Mouse (Mus musculus) kidney, postnatal 14 days (tissue): ENCODE measurements at regions not wholly inside any gene's neighbourhood (a gene's known extent, or its start where the extent isn't known, plus 50 kb on each side); places are given as distances from the start of the nearest gene placed in this dataset.
A peak's percentile ranks its signal among the peaks of the same experiment; 100 is the strongest.
"Not testable (repeated sequence)": the region's sequence is repeated elsewhere in the genome, so short reads cannot be mapped to it uniquely, and the experiment has no call there.

Experiments used
- DNase-seq: peaks from one replicate; pipeline ENCODE4 v3.0.0; 2022; ENCODE audit warnings: mixed read lengths

DNA sequence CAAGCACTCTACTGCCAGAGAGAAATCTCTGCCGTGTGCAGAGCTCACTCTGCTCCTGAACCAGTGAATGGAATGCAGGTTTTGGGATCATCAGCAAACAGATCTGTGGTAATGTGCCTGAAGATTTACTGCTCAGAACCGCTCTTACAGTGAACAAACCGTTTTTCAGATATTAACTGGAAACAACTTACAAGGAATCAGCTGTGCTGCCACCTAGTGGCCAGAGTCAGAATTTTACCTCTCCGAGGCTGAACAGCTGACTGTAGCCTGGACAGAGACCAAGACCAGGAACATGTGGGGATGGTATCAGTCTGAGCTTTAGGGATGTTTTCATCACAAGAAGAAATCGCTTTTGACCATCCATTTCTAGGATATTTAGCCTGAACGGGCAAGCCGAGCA is 65.3 kb downstream of the Gm15023 start:
- DNase-seq, result peak; percentile 16

DNA sequence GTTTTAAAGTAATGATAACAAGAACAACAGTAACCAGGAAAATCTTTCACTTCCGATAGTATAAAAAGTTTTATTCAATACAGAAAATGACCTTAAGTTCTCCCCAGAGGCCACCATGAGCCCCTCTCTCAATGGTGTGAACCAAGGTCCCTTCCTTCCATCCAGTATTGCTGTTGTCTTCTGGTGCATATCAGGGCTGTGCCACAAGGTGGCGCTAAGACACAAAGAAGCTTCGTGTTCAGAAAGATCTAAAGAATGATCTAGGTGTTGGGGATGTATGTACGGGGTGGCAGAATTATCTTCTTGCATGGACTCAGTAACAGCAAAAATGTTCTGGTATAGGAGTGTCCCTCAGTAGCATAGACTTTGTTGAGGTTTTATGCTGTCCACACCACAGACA is 66.6 kb downstream of the Gm15023 start:
- peak; percentile 20 for DNase-seq

DNA sequence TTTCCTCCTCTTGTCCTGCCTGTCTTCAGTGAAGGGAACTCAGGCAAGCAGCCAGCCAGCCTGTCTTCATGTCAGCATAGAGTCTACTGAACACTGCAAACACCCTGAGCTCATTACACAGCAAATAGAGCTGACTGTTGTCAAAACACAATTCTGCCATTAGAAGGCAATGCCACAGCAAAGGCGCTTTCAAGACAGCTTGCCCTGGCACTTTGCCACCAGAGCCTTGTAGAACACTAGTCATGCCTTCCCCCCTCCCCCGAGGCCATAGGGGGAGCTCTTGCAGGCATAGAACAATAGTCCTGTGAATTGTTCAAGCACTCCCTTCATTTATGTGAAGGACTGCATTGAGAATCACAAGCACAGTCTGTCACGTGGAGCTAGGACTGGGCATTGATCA is 75.8 kb downstream of the Gm15023 start:
- peak; percentile 1 for DNase-seq

DNA sequence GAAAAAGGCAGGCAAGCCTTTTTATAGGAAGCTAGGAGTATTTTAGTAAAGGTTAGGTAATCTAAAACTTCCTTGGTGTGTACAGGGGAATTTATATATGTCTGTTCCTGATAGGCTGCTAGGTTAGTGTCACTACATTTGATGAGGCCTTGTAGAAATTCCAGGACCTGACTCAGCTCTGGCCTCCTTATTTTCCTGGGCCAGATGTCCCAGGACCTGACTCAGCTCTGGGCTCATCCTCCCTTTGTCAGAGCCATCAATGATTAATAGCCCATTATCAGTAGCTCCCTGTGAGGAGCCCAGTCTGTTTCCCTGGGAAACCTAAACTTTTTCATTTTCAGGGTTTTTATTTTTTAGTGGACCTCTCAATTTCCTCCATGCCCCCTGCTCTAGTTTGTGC is 79.3 kb downstream of the Gm15023 start:
- no peak for DNase-seq

DNA sequence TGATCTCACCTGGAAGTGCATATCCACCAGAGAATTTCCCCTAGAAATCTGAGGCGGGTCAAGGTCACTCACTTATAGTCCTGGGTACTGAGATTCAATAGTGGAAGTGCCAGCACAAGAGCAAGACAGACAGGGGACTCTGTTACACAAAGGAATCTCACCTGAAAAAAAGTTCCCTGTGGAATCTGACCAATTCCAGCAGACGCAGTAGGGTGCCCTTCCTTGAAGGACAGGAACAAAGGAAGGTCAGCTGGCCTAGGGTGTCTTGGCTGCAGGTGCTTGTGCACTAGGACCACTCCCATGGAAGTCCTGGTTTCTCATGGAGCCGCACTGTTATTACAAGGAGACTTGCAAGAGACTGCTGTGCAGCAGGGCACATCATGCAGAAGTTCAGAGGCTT is 81.2 kb downstream of the Gm15023 start:
- no peak for DNase-seq

DNA sequence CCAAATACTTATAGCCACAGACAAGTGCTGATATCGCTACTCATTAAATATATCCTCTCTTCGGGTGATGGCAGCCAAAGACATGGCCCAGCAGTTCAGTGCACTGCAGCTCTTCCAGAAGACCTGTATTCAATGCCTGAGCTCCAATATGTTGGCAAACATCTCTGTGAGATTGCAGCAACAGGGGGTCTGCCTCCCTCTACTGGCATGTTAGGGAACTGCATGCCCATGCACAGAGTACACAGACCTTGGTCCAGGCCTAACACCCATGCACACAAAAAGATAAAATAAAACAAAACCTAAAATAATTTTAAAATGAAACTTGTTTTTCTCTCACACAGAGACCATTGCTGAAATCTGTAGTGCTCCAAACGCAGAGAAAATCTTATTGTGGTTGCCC is 82.1 kb upstream of the Zmat1 start:
- peak; percentile 49 for DNase-seq

DNA sequence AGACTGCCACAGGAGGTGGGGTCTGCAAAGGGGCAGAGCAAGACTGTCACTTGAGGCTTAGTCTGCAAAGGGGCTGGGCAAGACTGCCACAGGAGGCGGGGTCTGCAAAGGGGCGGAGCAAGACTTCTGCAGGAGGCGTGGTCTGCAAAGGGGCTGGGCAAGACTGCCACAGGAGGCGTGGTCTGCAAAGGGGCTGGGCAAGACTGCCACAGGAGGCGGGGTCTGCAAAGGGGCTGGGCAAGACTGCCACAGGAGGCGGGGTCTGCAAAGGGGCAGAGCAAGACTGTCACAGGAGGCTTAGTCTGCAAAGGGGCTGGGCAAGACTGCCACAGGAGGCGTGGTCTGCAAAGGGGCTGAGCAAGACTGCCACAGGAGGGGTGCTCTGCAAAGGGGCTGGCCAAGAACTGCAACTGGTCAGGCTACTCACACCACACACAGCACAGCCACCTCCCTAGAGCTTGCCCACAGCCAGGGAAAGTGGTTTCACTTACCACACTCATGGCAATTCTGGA is 78.1 kb upstream of the Zmat1 start:
- DNase-seq, result peak; percentile 40

DNA sequence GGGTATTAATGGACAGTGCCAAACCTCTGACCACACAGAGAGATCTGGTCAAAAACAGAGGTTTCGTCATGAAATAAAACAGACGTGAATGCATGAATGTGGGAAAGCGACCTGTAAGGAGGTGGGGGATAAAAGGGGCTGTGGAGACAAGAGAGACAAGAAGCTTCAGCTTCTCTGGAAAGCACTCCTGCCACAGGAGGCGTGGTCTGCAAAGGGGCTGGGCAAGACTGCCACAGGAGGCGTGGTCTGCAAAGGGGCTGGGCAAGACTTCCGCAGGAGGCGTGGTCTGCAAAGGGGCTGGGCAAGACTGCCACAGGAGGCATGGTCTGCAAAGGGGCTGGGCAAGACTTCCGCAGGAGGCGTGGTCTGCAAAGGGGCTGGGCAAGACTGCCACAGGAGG is 77.6 kb upstream of the Zmat1 start:
- peak; percentile 12 for DNase-seq

DNA sequence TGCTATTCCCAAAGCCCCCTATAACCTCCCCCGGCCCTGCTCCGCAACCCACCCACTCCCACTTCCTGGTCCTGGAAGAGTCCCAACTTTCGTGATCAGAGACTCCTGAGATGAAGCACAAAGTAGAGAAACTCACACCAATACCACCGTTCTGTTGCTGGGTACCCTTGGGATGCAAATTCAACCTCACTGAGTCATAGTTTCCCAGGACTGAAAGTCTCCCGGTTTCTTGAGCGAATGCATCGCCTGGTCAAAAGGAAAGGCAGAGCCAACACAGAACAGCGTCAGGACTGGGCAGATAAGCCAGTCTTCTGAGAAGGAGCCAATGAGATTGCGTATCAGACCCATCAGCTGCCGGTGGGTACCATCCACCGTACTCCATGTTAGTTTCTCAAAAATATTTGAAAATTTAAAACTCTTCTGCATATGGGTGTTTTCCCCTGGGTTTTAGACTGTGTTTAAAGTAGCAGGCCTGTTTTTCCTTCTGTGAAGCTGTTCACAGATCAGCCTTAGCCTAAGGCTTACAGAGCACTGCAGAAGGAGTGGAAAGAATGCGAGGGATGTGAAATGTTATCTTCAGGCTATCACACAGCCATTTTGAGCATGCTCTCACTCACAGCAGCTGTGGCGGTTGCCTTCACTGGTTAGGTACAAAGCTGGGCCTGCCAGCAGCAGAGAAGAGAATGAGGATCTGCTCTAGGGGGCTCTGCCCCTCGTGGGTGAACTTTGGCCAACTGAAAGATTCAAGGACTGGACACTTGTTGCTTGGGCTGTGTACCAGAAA is 77.0 kb upstream of the Zmat1 start:
- not testable (repeated sequence) for DNase-seq

DNA sequence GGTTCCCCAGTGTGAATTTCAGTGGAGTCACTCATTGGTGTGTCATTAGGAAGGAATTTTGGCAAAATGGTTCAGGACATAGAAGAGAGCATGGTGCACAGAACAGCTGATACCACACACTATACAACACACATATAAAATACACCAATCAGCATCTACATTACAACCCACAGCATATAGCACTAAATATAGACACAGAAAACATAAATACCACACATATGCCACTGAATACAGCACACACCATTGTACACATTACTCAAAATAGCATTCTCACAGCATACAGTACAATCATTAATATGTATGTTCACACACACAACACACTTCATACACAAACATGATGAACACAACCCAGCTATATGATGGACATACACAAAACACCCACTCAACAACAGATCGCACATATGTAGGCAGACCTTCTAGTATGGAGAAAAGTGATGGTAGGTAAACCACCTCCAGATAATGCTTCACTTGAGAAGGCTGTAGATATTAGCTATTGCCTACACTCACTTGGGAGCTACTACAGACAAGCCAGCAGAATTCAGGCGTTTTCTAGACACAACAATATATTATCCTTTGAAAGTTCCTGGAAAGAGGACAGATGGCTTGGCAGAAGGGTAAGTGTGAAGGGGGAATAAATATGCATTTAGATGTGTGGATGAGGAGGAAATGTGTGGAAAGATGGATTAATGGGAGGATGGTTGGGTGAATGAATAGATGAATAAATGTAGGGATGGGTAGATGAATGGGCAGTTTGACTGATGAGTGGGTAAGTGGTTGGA is 71.6 kb upstream of the Zmat1 start:
- DNase-seq, result no peak

DNA sequence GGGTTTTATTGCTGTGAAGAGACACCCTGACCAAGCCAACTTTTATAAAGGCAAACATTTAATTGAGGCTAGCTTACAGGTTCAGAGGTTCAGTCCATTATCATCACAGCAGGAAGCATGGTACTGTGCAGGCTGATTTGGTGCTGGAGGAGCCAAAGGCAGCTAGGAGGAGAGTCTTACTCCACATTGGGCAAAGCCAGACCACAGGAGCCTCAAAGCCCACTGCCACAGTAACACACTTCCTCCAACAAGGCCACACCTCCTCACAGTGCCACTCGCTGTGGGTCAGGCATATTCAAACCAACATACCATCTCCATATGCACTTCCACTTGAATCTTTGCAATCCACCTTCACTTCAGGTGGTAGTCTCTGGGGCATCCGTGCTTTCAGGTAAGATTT is 70.4 kb upstream of the Zmat1 start:
- no peak for DNase-seq

DNA sequence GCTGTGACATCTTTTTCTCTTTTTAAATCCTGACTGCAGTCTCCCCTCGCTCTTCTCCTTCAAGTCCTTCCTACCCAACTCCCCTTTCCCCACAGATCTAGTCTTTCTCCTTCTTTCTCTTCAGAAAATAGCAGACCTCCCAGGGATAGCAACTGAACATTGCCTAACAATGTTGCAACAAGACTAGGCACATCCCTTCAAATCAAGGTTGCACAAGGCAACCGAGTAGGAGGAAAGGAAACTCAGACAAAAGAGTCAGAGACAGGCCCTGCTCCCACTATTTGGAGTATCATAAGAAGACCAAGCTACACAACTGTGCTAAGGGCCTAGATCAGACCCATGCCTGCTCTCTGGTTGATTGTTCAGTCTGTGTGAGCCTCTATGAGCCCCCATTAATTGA is 66.9 kb upstream of the Zmat1 start:
- DNase-seq, result no peak

DNA sequence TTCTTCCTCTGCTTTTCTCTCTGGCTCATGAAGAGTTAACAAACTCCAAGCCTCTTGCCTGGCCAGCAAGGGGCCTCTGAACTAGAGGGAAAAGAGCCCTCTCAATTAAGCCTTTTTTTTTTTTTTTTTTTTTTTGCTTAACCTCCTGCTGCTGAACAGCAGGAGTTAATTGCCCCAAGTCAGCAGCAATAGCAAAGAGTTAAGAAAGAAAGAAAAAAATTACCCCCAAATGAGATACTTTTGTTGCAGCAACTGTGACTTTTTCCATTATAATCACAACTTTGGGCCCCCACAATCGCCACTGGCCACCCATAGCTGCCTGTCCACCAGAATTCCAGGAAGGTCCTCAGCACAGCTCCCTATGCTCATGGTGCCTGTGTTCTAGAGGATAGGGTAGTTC is 60.4 kb upstream of the Zmat1 start:
- DNase-seq, result no peak

DNA sequence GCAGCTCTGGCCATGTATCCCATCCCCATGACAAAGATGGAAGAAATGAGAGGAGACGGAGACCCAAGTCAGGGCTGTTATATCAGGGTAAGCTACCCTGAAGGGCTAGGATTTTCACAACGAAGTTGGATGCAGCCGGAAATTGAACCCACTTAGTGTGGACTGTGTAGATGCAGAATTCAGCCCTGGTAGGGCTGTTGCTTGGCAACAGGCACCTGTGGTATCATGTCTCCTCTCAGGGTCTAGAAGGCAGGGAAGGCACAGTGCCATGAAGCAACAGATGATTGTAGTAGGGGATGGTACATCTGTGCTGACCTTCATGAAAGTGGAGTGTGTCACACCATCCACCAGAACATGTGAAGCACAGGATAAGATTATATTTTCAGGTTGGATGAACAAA is 51.2 kb upstream of the Zmat1 start:
- DNase-seq, result no peak

DNA sequence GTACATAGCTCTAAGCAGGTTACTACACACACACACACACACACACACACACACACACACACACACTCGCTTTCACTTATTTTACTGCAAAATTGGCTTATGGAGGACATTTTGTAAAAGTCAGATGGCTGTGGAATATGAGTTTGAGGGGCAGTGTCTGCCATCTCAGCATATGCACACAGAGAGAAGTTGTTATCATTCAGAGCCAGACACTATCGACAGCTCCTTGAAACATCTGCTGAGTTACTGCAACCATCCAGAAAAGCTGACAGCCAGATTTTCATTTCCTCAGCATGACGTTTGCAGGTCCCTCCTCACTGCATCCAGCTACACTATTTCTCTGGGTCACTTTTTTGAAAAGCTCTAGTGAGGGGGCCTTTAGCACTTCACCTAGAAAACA is 49.9 kb upstream of the Zmat1 start:
- no peak for DNase-seq
